Mouse (Mus musculus) heart, postnatal 0 days (tissue): ENCODE data around the gene 1110008P14Rik.

Source experiments
- CTCF ChIP-seq: IDR thresholded peaks from 2 replicates; pipeline ENCODE4 v1.5.1; 2016; ENCODE audit warnings: antibody characterized with exemption, control low read depth, low read depth
- EP300 ChIP-seq: IDR thresholded peaks from 2 replicates; pipeline ENCODE4 v1.6.1; 2016; ENCODE audit warnings: antibody characterized with exemption, low read depth

- no peak for TF ChIP-seq CTCF
- no peak for TF ChIP-seq EP300
Observed at GRCm38 (mm10) chr2:32416556-32416955, 34.8 kb upstream of the 1110008P14Rik start.
